Mouse (Mus musculus): ENCODE results near the gene Oser1.

Oser1 gene

GRCm38 (mm10) chr2:163356113-163356840 lies 68.2 kb downstream of the Oser1 start:
- DNase-seq (ENCODE audit: low spot score): no peak

Measured in adipocyte (in vitro differentiated cells).